Mouse (Mus musculus): Measurements from ENCODE around the gene Ctsll3. TPM values are rescaled to one million over a fixed set of nuclear protein-coding genes. Genes with fewer than 3 reads are reported as not detected.

Gene Ctsll3
- polyA plus RNA-seq, 1 experiment from 2014 or later = not detected

DNA sequence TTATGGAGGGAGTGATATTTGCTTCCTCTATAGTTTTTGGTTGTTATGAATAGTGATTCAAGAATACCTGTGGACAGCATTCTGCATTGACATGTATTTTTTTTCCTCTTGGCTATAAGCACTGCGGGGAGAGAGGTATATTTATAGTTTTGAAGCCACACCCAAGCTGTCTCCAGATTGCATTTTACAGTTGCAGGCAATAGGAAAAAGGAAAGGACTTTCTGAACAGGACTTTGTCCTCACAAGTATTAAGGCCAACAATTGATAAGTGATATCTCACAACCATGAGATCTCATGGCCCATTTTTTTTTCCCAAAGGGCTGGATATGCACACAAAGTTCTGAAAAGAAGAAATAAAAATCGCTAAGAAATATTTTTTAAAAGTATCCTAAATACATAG, 7.0 kb upstream of the Ctsll3 start:
- Histone ChIP-seq H3K36me3 (ENCODE audit: insufficient read depth, low read length) (no peaks in the 10 kb centered on the region), H3K27ac (ENCODE audit: low read length) (no peak overlapping the region), H3K4me2 (replicated peaks; ENCODE audit: low read depth, low read length) (no peak overlapping the region), H3K9me3 (ENCODE audit: low read length) (no peaks in the 10 kb centered on the region), H3K9ac (replicated peaks; ENCODE audit: low read length) (no peak overlapping the region), H3K27me3 (ENCODE audit: insufficient read depth, low read length) (no peaks in the 10 kb centered on the region), H3K4me1 (ENCODE audit: insufficient read depth, low read length) (no peaks in the 10 kb centered on the region), H3K4me3 (ENCODE audit: low read length) (no peak overlapping the region)
- ATAC-seq (ENCODE audit: low FRiP score, low TSS enrichment) = no peak
- WGBS = 53% methylated on average over 2 of the region's 2 CpGs

DNA sequence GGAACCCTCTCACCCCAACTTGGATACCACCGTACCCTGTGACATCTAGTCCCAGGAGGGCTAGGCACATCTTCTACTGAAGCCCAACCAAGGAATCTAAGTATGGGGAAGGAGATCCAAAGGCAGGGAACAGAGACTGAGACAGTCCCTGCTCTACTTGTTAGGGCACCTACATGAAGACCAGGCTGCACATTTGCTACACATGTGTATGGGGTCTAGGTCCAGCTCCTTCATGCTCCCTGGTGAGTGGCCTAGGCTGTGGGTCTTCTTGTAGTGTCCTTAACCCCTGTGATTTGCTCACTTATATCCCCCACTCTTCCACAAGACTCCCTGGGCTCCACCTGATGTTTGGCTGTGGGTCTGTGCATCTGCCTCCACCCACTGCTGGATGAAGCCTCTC, 13.2 kb downstream of the Ctsll3 start:
- 85% methylated on average over 1 of the region's 1 CpGs for WGBS
- H3K4me2 ChIP-seq (replicated peaks; ENCODE audit: low read depth, low read length) = no peak overlapping the region
- H3K36me3 ChIP-seq (ENCODE audit: insufficient read depth, low read length) = no peaks in the 10 kb centered on the region
- H3K27me3 ChIP-seq (ENCODE audit: insufficient read depth, low read length) = no peaks in the 10 kb centered on the region
- no peak overlapping the region for H3K4me3 ChIP-seq (ENCODE audit: low read length)
- H3K9ac ChIP-seq (replicated peaks; ENCODE audit: low read length) = no peak overlapping the region
- no peak overlapping the region for H3K27ac ChIP-seq (ENCODE audit: low read length)
- no peak for ATAC-seq (ENCODE audit: low FRiP score, low TSS enrichment)
- no peaks in the 10 kb centered on the region for H3K4me1 ChIP-seq (ENCODE audit: insufficient read depth, low read length)
- no peaks in the 10 kb centered on the region for H3K9me3 ChIP-seq (ENCODE audit: low read length)

DNA sequence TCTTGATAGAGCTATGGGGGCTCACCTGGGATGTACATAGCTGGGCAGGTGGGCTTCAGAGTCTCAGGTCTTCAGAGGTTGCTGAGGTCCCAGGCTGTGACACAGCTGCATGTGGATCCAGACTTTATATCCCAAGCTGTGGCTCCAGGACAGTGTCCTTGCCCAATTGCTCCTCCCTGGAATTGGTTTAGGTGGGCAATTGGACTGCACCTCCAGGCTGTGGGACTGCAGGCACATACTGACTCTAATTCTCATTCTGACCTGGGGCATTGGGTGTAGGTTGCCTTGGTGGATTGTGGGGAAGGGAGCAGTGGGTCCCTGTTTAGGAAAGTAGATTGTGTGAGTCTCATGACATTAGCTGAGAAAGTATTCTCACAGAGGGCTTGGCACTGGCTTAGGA, 16.4 kb downstream of the Ctsll3 start, which contains the start of gene BC051665:
BC051665 (minus strand) TSS at position 101 of the 400 bp plus-strand sequence.
- no peaks in the 10 kb centered on the region for H3K36me3 ChIP-seq (ENCODE audit: insufficient read depth, low read length)
- no peak for ATAC-seq (ENCODE audit: low FRiP score, low TSS enrichment)

DNA sequence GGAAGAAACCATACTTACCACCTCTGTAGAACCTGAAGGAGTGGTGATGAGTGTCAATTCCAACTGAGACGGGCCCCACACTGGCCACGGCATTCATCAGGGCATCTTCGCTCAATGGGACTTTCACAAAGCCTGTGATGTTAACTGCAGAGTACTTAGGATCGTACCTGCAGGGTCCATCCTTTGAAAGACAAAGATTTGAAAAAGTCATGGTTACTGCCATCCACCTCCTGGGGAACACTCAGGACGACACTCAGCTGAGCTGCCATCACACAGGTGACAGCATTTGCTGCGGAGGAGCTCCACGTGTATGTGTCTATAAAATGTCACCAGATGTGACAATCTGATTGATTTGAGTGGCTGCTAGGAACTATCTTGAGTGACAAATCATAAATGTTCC, 19.3 kb downstream of the Ctsll3 start:
- H3K9me3 ChIP-seq (ENCODE audit: low read length) = no peaks in the 10 kb centered on the region
- no peak overlapping the region for H3K4me2 ChIP-seq (replicated peaks; ENCODE audit: low read depth, low read length)
- H3K4me1 ChIP-seq (ENCODE audit: insufficient read depth, low read length) = no peaks in the 10 kb centered on the region
- no peak for ATAC-seq (ENCODE audit: low FRiP score, low TSS enrichment)
- WGBS = 90% methylated on average over 7 of the region's 7 CpGs
- no peak overlapping the region for H3K9ac ChIP-seq (replicated peaks; ENCODE audit: low read length)
- H3K4me3 ChIP-seq (ENCODE audit: low read length) = no peak overlapping the region
- H3K36me3 ChIP-seq (ENCODE audit: insufficient read depth, low read length) = no peaks in the 10 kb centered on the region
- H3K27ac ChIP-seq (ENCODE audit: low read length) = no peak overlapping the region
- H3K27me3 ChIP-seq (ENCODE audit: insufficient read depth, low read length) = no peaks in the 10 kb centered on the region

More for the DNA sequence above, 16.4 kb downstream of the Ctsll3 start, which contains the start of gene BC051665:
- H3K4me1 ChIP-seq (ENCODE audit: insufficient read depth, low read length) = no peaks in the 10 kb centered on the region
- no peaks in the 10 kb centered on the region for H3K9me3 ChIP-seq (ENCODE audit: low read length)
- no peak within 1 kb of the TSS for H3K9ac ChIP-seq (replicated peaks; ENCODE audit: low read length)
- no peak within 1 kb of the TSS for H3K4me3 ChIP-seq (ENCODE audit: low read length)
- H3K27ac ChIP-seq (ENCODE audit: low read length) = no peak within 1 kb of the TSS
- H3K27me3 ChIP-seq (ENCODE audit: insufficient read depth, low read length) = no peaks in the 10 kb centered on the region
- H3K4me2 ChIP-seq (replicated peaks; ENCODE audit: low read depth, low read length) = no peak within 1 kb of the TSS

DNA sequence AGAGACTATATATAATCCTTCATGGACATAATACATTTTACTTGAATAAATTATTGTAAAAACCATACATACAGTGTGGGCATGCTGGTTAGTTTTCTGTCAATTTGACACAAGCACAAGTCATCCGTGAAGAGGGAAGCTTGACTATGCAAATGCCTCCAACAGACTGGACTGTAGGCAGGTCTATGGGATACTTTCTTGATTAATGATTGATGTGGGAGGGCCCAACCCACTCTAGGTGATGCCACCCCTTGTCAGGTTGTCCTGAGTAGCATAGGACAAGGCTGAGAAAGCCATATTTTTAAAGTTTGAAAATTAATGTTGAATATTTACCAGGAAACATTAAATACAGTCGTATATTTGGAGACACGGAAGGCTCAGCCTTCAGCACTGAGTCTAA, 22.1 kb downstream of the Ctsll3 start:
- Histone ChIP-seq H3K4me2 (replicated peaks; ENCODE audit: low read depth, low read length) (no peak overlapping the region), H3K27ac (ENCODE audit: low read length) (no peak overlapping the region), H3K4me1 (ENCODE audit: insufficient read depth, low read length) (no peaks in the 10 kb centered on the region), H3K27me3 (ENCODE audit: insufficient read depth, low read length) (no peaks in the 10 kb centered on the region), H3K36me3 (ENCODE audit: insufficient read depth, low read length) (no peaks in the 10 kb centered on the region), H3K4me3 (ENCODE audit: low read length) (no peak overlapping the region), H3K9ac (replicated peaks; ENCODE audit: low read length) (no peak overlapping the region), H3K9me3 (ENCODE audit: low read length) (no peaks in the 10 kb centered on the region)
- WGBS = 74% methylated on average over 3 of the region's 3 CpGs
- peak; percentile 91 for ATAC-seq (ENCODE audit: low FRiP score, low TSS enrichment)

DNA sequence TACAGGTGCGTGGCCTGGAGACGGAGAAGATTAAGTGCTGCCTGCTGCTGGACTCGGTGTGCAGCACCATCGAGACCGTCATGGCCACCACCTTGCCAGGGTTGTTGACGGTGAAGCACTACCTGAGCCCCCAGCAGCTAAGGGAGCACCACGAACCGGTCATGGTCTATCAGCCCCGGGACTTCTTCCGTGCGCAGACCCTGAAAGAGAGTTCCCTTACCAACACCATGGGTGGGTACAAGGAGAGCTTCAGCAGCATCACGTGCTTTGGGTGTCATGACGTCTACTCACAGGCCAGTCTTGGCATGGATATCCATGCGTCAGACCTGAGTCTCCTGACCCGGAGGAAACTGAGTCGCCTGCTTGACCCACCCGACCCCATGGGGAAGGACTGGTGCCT, 41.5 kb downstream of the Ctsll3 start:
- WGBS = 96% methylated on average over 17 of the region's 17 CpGs
- no peak overlapping the region for H3K4me3 ChIP-seq (ENCODE audit: low read length)
- H3K4me1 ChIP-seq (ENCODE audit: insufficient read depth, low read length) = no peaks in the 10 kb centered on the region
- no peak overlapping the region for H3K9ac ChIP-seq (replicated peaks; ENCODE audit: low read length)
- peaks cover 22% of the 10 kb centered on the region for H3K36me3 ChIP-seq (ENCODE audit: insufficient read depth, low read length)
- ATAC-seq (ENCODE audit: low FRiP score, low TSS enrichment) = no peak; the same call in 1 of the 2 replicates
- no peak overlapping the region for H3K4me2 ChIP-seq (replicated peaks; ENCODE audit: low read depth, low read length)
- H3K9me3 ChIP-seq (ENCODE audit: low read length) = no peaks in the 10 kb centered on the region
- H3K27ac ChIP-seq (ENCODE audit: low read length) = no peak overlapping the region
- no peaks in the 10 kb centered on the region for H3K27me3 ChIP-seq (ENCODE audit: insufficient read depth, low read length)

DNA sequence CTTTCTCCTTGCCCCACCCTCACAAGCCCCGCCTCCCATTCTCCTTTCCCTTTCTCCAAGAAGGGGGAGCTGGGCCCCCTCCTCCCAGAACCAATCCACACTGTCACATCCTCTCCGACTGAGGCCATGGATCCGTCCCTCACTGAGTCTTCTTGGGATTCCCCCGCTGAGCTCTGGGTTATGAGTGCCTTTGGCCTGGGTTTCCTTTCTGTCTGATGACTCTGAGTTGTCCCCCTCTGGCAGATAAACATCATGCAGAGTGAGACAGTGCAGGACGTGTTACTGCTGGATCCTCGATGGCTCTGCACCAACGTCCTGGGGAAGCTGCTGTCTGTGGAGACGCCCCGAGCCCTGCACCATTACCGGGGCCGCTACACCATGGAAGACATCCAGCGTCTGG, 42.3 kb downstream of the Ctsll3 start:
- 85% methylated on average over 12 of the region's 12 CpGs for WGBS
- no peaks in the 10 kb centered on the region for H3K9me3 ChIP-seq (ENCODE audit: low read length)
- no peak overlapping the region for H3K4me2 ChIP-seq (replicated peaks; ENCODE audit: low read depth, low read length)
- H3K27me3 ChIP-seq (ENCODE audit: insufficient read depth, low read length) = no peaks in the 10 kb centered on the region
- H3K27ac ChIP-seq (ENCODE audit: low read length) = no peak overlapping the region
- H3K4me3 ChIP-seq (ENCODE audit: low read length) = no peak overlapping the region
- H3K36me3 ChIP-seq (ENCODE audit: insufficient read depth, low read length) = peaks cover 22% of the 10 kb centered on the region
- ATAC-seq (ENCODE audit: low FRiP score, low TSS enrichment) = no peak; the same call in 1 of the 2 replicates
- H3K9ac ChIP-seq (replicated peaks; ENCODE audit: low read length) = no peak overlapping the region
- H3K4me1 ChIP-seq (ENCODE audit: insufficient read depth, low read length) = peaks cover 2% of the 10 kb centered on the region; the same call in 1 of the 2 replicates

DNA sequence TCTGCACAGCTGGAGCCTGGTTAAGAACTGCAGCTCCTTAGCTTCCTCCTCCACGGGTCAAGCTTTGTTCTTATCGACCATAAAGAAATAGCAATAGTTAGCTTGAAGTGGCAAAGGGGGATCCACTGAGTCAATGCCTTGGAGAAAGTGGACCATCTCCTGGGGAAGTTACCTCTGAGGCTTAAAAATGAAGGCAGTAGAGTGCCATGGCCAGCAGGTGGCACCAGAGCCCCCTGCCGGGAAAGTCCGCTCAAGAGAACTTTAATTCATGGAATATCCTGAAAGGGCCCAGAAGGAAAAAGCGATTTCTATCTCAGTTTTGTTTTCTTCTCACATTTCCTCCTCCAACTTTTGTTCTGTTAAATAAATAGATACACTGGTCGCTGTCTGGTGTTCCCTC, 43.5 kb downstream of the Ctsll3 start:
- Histone ChIP-seq H3K4me1 (ENCODE audit: insufficient read depth, low read length) (peaks cover 3% of the 10 kb centered on the region; the same call in 1 of the 2 replicates), H3K36me3 (ENCODE audit: insufficient read depth, low read length) (peaks cover 23% of the 10 kb centered on the region), H3K9ac (replicated peaks; ENCODE audit: low read length) (no peak overlapping the region), H3K27me3 (ENCODE audit: insufficient read depth, low read length) (no peaks in the 10 kb centered on the region), H3K9me3 (ENCODE audit: low read length) (no peaks in the 10 kb centered on the region), H3K4me2 (replicated peaks; ENCODE audit: low read depth, low read length) (no peak overlapping the region), H3K4me3 (ENCODE audit: low read length) (no peak overlapping the region), H3K27ac (ENCODE audit: low read length) (no peak overlapping the region)
- ATAC-seq (ENCODE audit: low FRiP score, low TSS enrichment) = no peak
- WGBS = 28% methylated on average over 6 of the region's 6 CpGs

DNA sequence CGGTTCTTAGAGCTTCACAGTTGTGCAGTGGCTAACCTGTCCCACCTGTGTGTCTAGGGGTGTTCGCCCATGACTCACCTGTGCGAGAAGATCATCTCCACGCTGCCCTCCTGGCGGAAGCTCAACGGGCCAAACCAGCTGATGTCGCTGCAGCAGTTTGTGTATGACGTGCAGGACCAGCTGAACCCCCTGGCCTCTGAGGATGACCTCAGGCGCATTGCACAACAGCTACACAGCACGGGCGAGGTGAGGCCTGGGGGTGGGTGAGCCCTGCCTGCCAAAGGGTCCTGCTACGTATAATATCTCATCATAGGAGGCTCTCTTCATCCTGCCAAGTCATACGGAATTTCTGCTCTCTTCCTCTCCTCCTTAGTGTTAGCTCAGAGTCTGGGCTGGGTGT, 45.4 kb downstream of the Ctsll3 start:
- Histone ChIP-seq H3K9me3 (ENCODE audit: low read length) (peaks cover 5% of the 10 kb centered on the region; the same call in 1 of the 2 replicates), H3K36me3 (ENCODE audit: insufficient read depth, low read length) (peaks cover 36% of the 10 kb centered on the region), H3K27ac (ENCODE audit: low read length) (no peak overlapping the region), H3K9ac (replicated peaks; ENCODE audit: low read length) (no peak overlapping the region), H3K27me3 (ENCODE audit: insufficient read depth, low read length) (no peaks in the 10 kb centered on the region), H3K4me3 (ENCODE audit: low read length) (no peak overlapping the region), H3K4me2 (replicated peaks; ENCODE audit: low read depth, low read length) (no peak overlapping the region), H3K4me1 (ENCODE audit: insufficient read depth, low read length) (peaks cover 3% of the 10 kb centered on the region; the same call in 1 of the 2 replicates)
- no peak for ATAC-seq (ENCODE audit: low FRiP score, low TSS enrichment)
- 81% methylated on average over 13 of the region's 13 CpGs for WGBS

DNA sequence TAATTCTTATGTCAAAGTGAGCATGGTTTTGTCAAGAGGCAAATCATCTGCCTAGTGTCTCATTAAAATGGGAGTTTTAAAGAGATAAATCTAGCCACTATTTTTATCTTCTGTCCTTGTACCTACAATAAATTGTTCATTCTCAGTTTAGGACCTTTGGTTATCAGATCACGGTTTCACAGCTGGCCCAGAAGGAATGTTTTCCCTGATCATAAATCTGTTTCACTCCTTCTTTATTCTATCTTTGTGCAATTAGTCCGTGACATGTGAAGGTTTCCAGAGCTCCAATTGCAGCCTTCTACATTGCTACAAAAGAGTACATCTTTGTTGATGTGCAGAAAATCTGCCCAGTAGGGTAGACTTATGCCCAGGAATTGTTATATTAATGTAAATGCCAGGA, 47.4 kb downstream of the Ctsll3 start:
- H3K9me3 ChIP-seq (ENCODE audit: low read length) = peaks cover 5% of the 10 kb centered on the region; the same call in 1 of the 2 replicates
- H3K4me3 ChIP-seq (ENCODE audit: low read length) = no peak overlapping the region
- H3K4me1 ChIP-seq (ENCODE audit: insufficient read depth, low read length) = peaks cover 3% of the 10 kb centered on the region; the same call in 1 of the 2 replicates
- H3K4me2 ChIP-seq (replicated peaks; ENCODE audit: low read depth, low read length) = no peak overlapping the region
- 18% methylated on average over 2 of the region's 2 CpGs for WGBS
- peak; percentile 49; the same call in 1 of the 2 replicates for ATAC-seq (ENCODE audit: low FRiP score, low TSS enrichment)
- no peaks in the 10 kb centered on the region for H3K27me3 ChIP-seq (ENCODE audit: insufficient read depth, low read length)
- H3K27ac ChIP-seq (ENCODE audit: low read length) = peak overlapping the region; percentile 34; the same call in 1 of the 2 replicates
- H3K36me3 ChIP-seq (ENCODE audit: insufficient read depth, low read length) = peaks cover 40% of the 10 kb centered on the region
- H3K9ac ChIP-seq (replicated peaks; ENCODE audit: low read length) = no peak overlapping the region

All from kidney, embryonic 16.5 days (tissue).